Mouse (Mus musculus): ENCODE measurements around the gene Actrt3.
"Not testable (repeated sequence)": the region's sequence is repeated elsewhere in the genome, so short reads cannot be mapped to it uniquely, and the experiment has no call there.

The Actrt3 gene

GRCm38 (mm10) chr3:30566333-30566732 is 33.4 kb downstream of the Actrt3 start:
- DNase-seq: not testable (repeated sequence)

- DNase-seq: no peak
Observed at GRCm38 (mm10) chr3:30560677-30561314, 38.9 kb downstream of the Actrt3 start.

GRCm38 (mm10) chr3:30553741-30554140 is 46.0 kb downstream of the Actrt3 start:
- DNase-seq: no peak

- no peak for DNase-seq
Observed at GRCm38 (mm10) chr3:30550218-30550617, 49.5 kb downstream of the Actrt3 start.

- DNase-seq: no peak
Observed at GRCm38 (mm10) chr3:30548928-30549327, 50.8 kb downstream of the Actrt3 start.

- DNase-seq: no peak
Observed at GRCm38 (mm10) chr3:30547908-30548307, 51.8 kb downstream of the Actrt3 start, which contains the start of gene Mecom. Mecom (minus strand) TSS chr3:30548008.

Measured in B cell, adult 2 months (primary cell).